Mouse (Mus musculus): Measurements from ENCODE around the gene Slc4a1. TPM values are rescaled to one million over a fixed set of nuclear protein-coding genes. Genes with fewer than 3 reads are reported as not detected.
A peak's percentile ranks its signal among the peaks of the same experiment; 100 is the strongest.

The Slc4a1 gene
- polyA plus RNA-seq, 1 experiment from 2014 or later = 2.3 TPM

DNA sequence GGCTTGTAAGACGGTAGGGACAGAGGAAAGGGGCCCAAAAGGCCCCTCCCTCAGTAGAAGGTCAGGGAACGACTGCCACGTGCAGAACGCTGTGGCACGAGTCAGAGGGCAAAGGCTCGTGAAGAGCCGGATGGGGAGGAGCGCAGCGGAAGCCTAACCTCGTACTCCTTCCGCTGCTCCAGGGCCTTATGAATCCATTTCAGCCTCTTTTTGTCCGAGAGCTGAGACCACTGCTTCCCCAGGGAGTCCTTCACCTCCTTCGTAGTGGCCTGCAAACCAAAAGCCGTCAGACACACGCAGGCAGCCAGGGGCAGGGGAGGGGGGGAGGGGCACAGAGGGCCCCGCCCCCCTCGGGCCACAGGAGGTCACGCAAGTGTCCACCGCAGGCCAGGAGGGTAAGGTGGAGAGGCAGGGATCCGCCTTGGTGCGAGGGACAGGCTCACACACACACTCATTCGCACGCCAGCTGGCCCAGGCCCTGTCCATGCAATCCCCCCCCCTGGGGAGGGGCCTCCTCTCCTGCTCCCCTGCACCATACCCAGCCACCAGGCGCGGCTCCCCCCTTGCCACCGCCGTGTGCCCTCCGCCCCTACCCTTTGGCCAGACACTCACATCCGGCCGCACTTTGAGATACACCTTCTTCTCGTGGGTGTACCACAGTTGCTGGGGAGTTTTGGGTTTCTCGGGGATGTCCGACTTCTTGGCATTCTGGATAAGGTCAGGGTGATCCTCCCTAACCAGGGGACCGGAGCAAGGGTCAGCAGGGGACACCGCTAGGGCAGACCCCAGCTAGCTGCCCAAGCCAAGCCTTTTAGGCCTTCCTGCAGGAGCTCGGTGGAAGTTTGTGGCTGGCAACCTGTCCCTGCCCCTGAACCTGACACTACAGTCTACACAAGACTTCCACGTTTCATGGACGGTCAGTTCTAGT, 55.0 kb downstream of the Slc4a1 start:
- Histone ChIP-seq H3K27me3 (ENCODE audit: control insufficient read depth, insufficient read depth, low read depth, low read length) (no peaks in the 10 kb centered on the region), H3K27ac (ENCODE audit: low read length) (no peak overlapping the region), H3K4me1 (ENCODE audit: control insufficient read depth, insufficient read depth, low read length) (peaks cover 16% of the 10 kb centered on the region), H3K9me3 (replicated peaks; ENCODE audit: control insufficient read depth, low read length, poor library complexity, severe bottlenecking) (no peaks in the 10 kb centered on the region), H3K4me2 (ENCODE audit: low read length) (no peak overlapping the region), H3K36me3 (ENCODE audit: control insufficient read depth, insufficient read depth, low read length) (peaks cover 39% of the 10 kb centered on the region), H3K4me3 (ENCODE audit: low read depth, low read length) (no peak overlapping the region), H3K9ac (ENCODE audit: low read depth, low read length) (no peak overlapping the region)
- ATAC-seq = no peak
- 45% methylated on average over 37 of the region's 38 CpGs for WGBS

- peaks cover 41% of the 10 kb centered on the region for H3K36me3 ChIP-seq (ENCODE audit: control insufficient read depth, insufficient read depth, low read length)
- ATAC-seq = no peak
- H3K9ac ChIP-seq (ENCODE audit: low read depth, low read length) = no peak overlapping the region; the same call in 1 of the 2 replicates
- H3K4me1 ChIP-seq (ENCODE audit: control insufficient read depth, insufficient read depth, low read length) = peaks cover 11% of the 10 kb centered on the region
- peak overlapping the region; percentile 50; the same call in 1 of the 2 replicates for H3K4me2 ChIP-seq (ENCODE audit: low read length)
- no peaks in the 10 kb centered on the region for H3K27me3 ChIP-seq (ENCODE audit: control insufficient read depth, insufficient read depth, low read depth, low read length)
- no peak overlapping the region for H3K4me3 ChIP-seq (ENCODE audit: low read depth, low read length)
- H3K9me3 ChIP-seq (replicated peaks; ENCODE audit: control insufficient read depth, low read length, poor library complexity, severe bottlenecking) = no peaks in the 10 kb centered on the region
- 88% methylated on average over 22 of the region's 22 CpGs for WGBS
- no peak overlapping the region; the same call in 1 of the 2 replicates for H3K27ac ChIP-seq (ENCODE audit: low read length)
Observed at GRCm38 (mm10) chr11:102309821-102310617, 56.0 kb downstream of the Slc4a1 start.

- H3K36me3 ChIP-seq (ENCODE audit: control insufficient read depth, insufficient read depth, low read length) = peaks cover 35% of the 10 kb centered on the region
- H3K9ac ChIP-seq (ENCODE audit: low read depth, low read length) = peak overlapping the region; percentile 38; the same call in 1 of the 2 replicates
Observed at GRCm38 (mm10) chr11:102308979-102309378, 57.0 kb downstream of the Slc4a1 start.

DNA sequence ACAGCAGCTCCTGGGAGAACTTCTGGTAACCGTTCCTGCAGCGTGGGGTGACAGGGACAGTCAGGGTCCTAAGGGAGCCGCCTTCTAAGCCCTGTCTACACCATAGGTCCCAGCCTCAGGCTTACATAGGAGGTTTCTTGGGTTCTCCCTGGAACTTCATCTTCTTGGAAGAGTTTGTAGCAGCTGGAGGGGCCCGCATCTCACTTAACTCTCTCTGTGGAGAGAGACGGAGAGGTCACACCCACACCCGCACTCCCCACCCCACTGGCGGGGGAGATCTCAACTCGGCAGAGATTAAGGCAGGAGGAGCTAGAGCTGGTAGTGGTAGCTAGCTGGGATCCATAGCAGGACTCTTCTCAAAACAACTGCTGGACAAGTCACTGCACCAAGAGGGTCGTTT, 57.9 kb downstream of the Slc4a1 start:
- peaks cover 11% of the 10 kb centered on the region for H3K4me1 ChIP-seq (ENCODE audit: control insufficient read depth, insufficient read depth, low read length)
- no peak overlapping the region for H3K9ac ChIP-seq (ENCODE audit: low read depth, low read length)
- H3K36me3 ChIP-seq (ENCODE audit: control insufficient read depth, insufficient read depth, low read length) = peaks cover 28% of the 10 kb centered on the region
- H3K27ac ChIP-seq (ENCODE audit: low read length) = no peak overlapping the region
- 84% methylated on average over 9 of the region's 9 CpGs for WGBS
- no peak for ATAC-seq
- no peak overlapping the region for H3K4me2 ChIP-seq (ENCODE audit: low read length)
- no peaks in the 10 kb centered on the region for H3K9me3 ChIP-seq (replicated peaks; ENCODE audit: control insufficient read depth, low read length, poor library complexity, severe bottlenecking)
- H3K27me3 ChIP-seq (ENCODE audit: control insufficient read depth, insufficient read depth, low read depth, low read length) = no peaks in the 10 kb centered on the region
- H3K4me3 ChIP-seq (ENCODE audit: low read depth, low read length) = no peak overlapping the region

More at GRCm38 (mm10) chr11:102308979-102309378, 57.0 kb downstream of the Slc4a1 start:
- peak; percentile 89 for ATAC-seq
- H3K27me3 ChIP-seq (ENCODE audit: control insufficient read depth, insufficient read depth, low read depth, low read length) = no peaks in the 10 kb centered on the region
- WGBS = 0% methylated on average over 27 of the region's 27 CpGs
- H3K9me3 ChIP-seq (replicated peaks; ENCODE audit: control insufficient read depth, low read length, poor library complexity, severe bottlenecking) = no peaks in the 10 kb centered on the region
- H3K4me2 ChIP-seq (ENCODE audit: low read length) = peak overlapping the region; percentile 50
- peak overlapping the region; percentile 62; the same call in 1 of the 2 replicates for H3K27ac ChIP-seq (ENCODE audit: low read length)
- peaks cover 11% of the 10 kb centered on the region for H3K4me1 ChIP-seq (ENCODE audit: control insufficient read depth, insufficient read depth, low read length)
- peak overlapping the region; percentile 18 for H3K4me3 ChIP-seq (ENCODE audit: low read depth, low read length)

DNA sequence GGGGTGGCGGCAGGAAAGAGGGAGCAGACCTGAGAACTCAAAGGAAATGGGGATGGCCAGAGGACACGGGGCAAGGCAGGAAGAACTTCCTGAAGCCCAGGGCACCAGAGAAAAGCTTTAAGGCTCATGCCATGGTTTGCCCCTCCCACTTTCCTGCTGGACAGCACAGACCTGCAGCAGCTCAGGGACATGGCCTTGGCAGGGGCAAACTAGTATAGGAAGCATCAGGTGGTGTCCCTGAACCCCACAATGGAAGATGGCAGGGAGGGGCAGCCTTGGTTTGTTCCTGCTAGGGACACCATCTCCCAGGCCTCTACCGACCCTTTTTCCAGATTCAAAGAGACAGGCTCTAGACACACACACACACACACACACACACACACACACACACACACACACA, 60.6 kb downstream of the Slc4a1 start:
- H3K36me3 ChIP-seq (ENCODE audit: control insufficient read depth, insufficient read depth, low read length) = peaks cover 20% of the 10 kb centered on the region
- H3K4me3 ChIP-seq (ENCODE audit: low read depth, low read length) = no peak overlapping the region
- H3K9me3 ChIP-seq (replicated peaks; ENCODE audit: control insufficient read depth, low read length, poor library complexity, severe bottlenecking) = no peaks in the 10 kb centered on the region
- peaks cover 11% of the 10 kb centered on the region for H3K4me1 ChIP-seq (ENCODE audit: control insufficient read depth, insufficient read depth, low read length)
- no peak for ATAC-seq
- H3K27me3 ChIP-seq (ENCODE audit: control insufficient read depth, insufficient read depth, low read depth, low read length) = no peaks in the 10 kb centered on the region
- no peak overlapping the region for H3K27ac ChIP-seq (ENCODE audit: low read length)
- no peak overlapping the region for H3K9ac ChIP-seq (ENCODE audit: low read depth, low read length)
- H3K4me2 ChIP-seq (ENCODE audit: low read length) = no peak overlapping the region
- WGBS = 69% methylated on average over 3 of the region's 3 CpGs

DNA sequence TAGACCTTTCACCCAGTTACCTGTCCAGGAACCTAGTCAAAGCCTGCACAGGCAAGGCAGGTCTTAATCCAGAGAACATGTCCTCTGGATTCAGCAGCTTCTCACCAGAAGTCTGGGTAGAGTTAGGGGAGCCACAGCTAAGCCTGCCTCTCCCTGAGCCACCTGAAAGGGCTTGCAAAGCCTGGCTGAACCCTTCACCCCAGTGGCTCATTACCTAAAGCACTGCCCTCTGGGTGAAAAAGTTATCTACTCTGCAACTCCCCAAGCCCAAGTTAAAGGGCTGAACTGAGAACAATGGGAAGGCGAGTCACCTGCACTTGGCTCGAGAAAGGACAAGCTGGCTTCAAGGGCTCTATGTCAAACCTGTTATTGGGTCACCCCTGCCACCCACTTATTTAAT, 61.9 kb downstream of the Slc4a1 start:
- Histone ChIP-seq H3K9ac (ENCODE audit: low read depth, low read length) (no peak overlapping the region), H3K4me1 (ENCODE audit: control insufficient read depth, insufficient read depth, low read length) (peaks cover 5% of the 10 kb centered on the region), H3K4me3 (ENCODE audit: low read depth, low read length) (no peak overlapping the region), H3K36me3 (ENCODE audit: control insufficient read depth, insufficient read depth, low read length) (peaks cover 20% of the 10 kb centered on the region), H3K9me3 (replicated peaks; ENCODE audit: control insufficient read depth, low read length, poor library complexity, severe bottlenecking) (no peaks in the 10 kb centered on the region), H3K27ac (ENCODE audit: low read length) (no peak overlapping the region), H3K27me3 (ENCODE audit: control insufficient read depth, insufficient read depth, low read depth, low read length) (no peaks in the 10 kb centered on the region), H3K4me2 (ENCODE audit: low read length) (no peak overlapping the region)
- no peak for ATAC-seq
- WGBS = 51% methylated on average over 2 of the region's 2 CpGs

DNA sequence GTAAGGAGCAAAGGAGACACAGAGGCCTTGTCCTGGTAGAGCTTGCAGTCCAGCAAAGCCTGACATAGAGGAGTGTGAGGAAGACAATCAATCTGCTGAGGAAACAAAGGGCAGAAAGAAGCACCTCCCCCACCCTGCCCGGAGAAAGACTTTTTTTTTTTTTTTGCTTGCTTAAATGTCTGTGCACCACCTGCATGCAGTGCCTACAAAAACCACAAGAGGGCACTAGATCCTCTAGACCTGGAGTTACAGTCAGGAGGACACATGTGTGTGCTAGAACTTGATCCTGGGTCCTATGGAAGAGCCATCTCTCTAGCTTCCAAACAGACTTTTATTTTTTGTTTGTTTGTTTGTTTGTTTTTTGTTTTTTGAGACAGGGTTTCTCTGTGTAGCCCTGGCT, 66.2 kb downstream of the Slc4a1 start:
- H3K9me3 ChIP-seq (replicated peaks; ENCODE audit: control insufficient read depth, low read length, poor library complexity, severe bottlenecking) = no peaks in the 10 kb centered on the region
- H3K4me3 ChIP-seq (ENCODE audit: low read depth, low read length) = no peak overlapping the region
- no peak overlapping the region for H3K4me2 ChIP-seq (ENCODE audit: low read length)
- H3K36me3 ChIP-seq (ENCODE audit: control insufficient read depth, insufficient read depth, low read length) = no peaks in the 10 kb centered on the region
- WGBS = 6% methylated on average over 1 of the region's 1 CpGs
- H3K27me3 ChIP-seq (ENCODE audit: control insufficient read depth, insufficient read depth, low read depth, low read length) = no peaks in the 10 kb centered on the region
- H3K27ac ChIP-seq (ENCODE audit: low read length) = no peak overlapping the region
- no peak overlapping the region for H3K9ac ChIP-seq (ENCODE audit: low read depth, low read length)
- H3K4me1 ChIP-seq (ENCODE audit: control insufficient read depth, insufficient read depth, low read length) = peaks cover 6% of the 10 kb centered on the region
- ATAC-seq = no peak
